Mouse (Mus musculus): ENCODE results near the gene Lrrc61. TPM values are rescaled to one million over a fixed set of nuclear protein-coding genes. Genes with fewer than 3 reads are reported as not detected.
A peak's percentile ranks its signal among the peaks of the same experiment; 100 is the strongest.

Gene Lrrc61
- polyA plus RNA-seq, 1 experiment from 2014 or later: 18.2 TPM

GRCm38 (mm10) chr6:48533475-48533874 is 21.1 kb upstream of the Lrrc61 start:
- DNase-seq (ENCODE audit: low spot score) (no peak), ATAC-seq (ENCODE audit: low FRiP score) (no peak)
- peaks cover 16% of the 10 kb centered on the region for H3K4me1 ChIP-seq (replicated peaks; ENCODE audit: control insufficient read depth, insufficient read depth, low read length)
- H3K27me3 ChIP-seq (ENCODE audit: control insufficient read depth, insufficient read depth, low read length): no peaks in the 10 kb centered on the region
- H3K27ac ChIP-seq: no peak overlapping the region
- no peak overlapping the region for H3K4me2 ChIP-seq (replicated peaks)
- H3K9ac ChIP-seq: no peak overlapping the region
- H3K9me3 ChIP-seq (ENCODE audit: control insufficient read depth, low read length): no peaks in the 10 kb centered on the region
- WGBS: 78% methylated on average over 2 of the region's 2 CpGs
- peaks cover 16% of the 10 kb centered on the region; the same call in 1 of the 2 replicates for H3K36me3 ChIP-seq (replicated peaks; ENCODE audit: control insufficient read depth, insufficient read depth)
- no peak overlapping the region for H3K4me3 ChIP-seq (replicated peaks; ENCODE audit: low read length)

DNA sequence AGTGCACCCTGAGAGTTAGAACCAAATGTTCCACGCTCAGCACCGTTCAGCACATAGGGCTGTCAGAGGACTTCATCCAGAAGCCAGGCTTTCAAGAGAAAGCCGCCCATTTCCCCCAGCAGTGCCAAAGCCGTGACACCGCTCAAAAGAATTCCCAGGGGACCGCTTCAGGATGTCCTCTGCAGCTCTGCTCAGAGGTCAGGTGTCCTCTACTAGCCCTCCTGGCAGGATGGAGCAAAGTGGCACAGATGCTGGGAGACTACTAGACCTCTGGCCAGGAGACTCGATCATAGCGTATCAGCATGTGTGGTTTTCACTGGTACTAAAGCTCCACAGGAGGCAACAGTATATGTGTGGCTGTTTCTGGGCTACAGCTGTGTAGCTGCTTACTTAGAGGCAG is 19.7 kb upstream of the Lrrc61 start:
- no peak for DNase-seq (ENCODE audit: low spot score)
- 85% methylated on average over 8 of the region's 8 CpGs for WGBS
- no peak overlapping the region for H3K4me2 ChIP-seq (replicated peaks)

GRCm38 (mm10) chr6:48536091-48536490 is 18.5 kb upstream of the Lrrc61 start:
- Histone ChIP-seq H3K4me2 (replicated peaks) (no peak overlapping the region; the same call in 1 of the 2 replicates), H3K27me3 (ENCODE audit: control insufficient read depth, insufficient read depth, low read length) (no peaks in the 10 kb centered on the region), H3K36me3 (replicated peaks; ENCODE audit: control insufficient read depth, insufficient read depth) (peaks cover 26% of the 10 kb centered on the region), H3K4me1 (replicated peaks; ENCODE audit: control insufficient read depth, insufficient read depth, low read length) (peaks cover 28% of the 10 kb centered on the region), H3K4me3 (replicated peaks; ENCODE audit: low read length) (no peak overlapping the region), H3K9me3 (ENCODE audit: control insufficient read depth, low read length) (no peaks in the 10 kb centered on the region), H3K27ac (no peak overlapping the region), H3K9ac (0 out of 2 replicates have a peak overlapping the region, but pooled peaks have one; percentile 99)
- 65% methylated on average over 4 of the region's 4 CpGs for WGBS
- DNase-seq (ENCODE audit: low spot score) (no peak), ATAC-seq (ENCODE audit: low FRiP score) (no peak)

More for the DNA sequence above, 19.7 kb upstream of the Lrrc61 start:
- no peak for ATAC-seq (ENCODE audit: low FRiP score)
- Histone ChIP-seq H3K36me3 (replicated peaks; ENCODE audit: control insufficient read depth, insufficient read depth) (peaks cover 14% of the 10 kb centered on the region), H3K4me3 (replicated peaks; ENCODE audit: low read length) (no peak overlapping the region), H3K27ac (no peak overlapping the region), H3K9ac (no peak overlapping the region), H3K4me1 (replicated peaks; ENCODE audit: control insufficient read depth, insufficient read depth, low read length) (peaks cover 27% of the 10 kb centered on the region), H3K27me3 (ENCODE audit: control insufficient read depth, insufficient read depth, low read length) (no peaks in the 10 kb centered on the region), H3K9me3 (ENCODE audit: control insufficient read depth, low read length) (no peaks in the 10 kb centered on the region)

DNA sequence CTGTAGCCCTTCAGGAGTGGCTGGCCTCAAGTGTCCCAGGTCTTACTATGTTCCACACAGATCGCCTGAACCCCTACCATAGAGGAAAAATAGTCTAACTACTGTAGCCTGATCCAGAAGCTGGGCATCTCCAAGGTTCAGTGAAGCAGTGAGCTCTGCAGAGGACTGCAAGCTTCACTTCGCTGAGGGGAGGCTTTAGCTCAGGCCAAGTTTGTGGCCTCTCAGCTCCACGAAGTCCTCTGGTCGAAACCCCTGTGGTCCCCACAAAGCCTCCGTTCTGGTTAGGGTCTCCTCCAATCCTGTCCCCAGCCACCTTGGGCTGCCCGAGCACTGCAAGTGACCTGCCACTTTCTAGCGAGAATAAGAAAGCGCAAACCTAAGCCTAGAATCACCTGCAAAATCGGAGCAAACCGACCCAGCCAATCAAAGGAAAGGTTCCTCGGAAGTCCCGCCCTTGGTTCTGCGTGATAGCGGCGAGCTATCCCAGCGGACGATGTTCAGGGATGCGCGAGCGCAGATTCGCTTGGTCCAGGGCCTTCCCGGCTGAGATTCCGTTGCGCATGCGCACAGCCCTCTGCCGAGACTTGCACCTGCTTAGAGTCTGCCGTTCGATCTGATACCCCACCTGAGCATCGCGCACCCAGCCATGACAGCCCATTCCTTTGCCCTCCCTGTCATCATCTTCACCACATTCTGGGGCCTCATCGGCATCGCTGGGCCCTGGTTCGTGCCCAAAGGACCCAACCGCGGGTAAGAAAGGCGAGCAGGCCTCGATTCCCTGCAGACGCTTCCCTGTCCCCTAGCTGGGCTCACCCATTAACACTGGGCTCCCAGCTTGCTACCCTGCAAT is 17.3 kb upstream of the Lrrc61 start, which contains the start of gene Atp6v0e2:
Gene Atp6v0e2, plus strand, starts transcription at position 511 of the 850 bp plus-strand sequence.
- Histone ChIP-seq H3K36me3 (replicated peaks; ENCODE audit: control insufficient read depth, insufficient read depth) (peaks cover 33% of the 10 kb centered on the region), H3K9ac (peak within 1 kb of the TSS; percentile 99), H3K4me2 (replicated peaks) (peak within 1 kb of the TSS; percentile 97), H3K27me3 (ENCODE audit: control insufficient read depth, insufficient read depth, low read length) (no peaks in the 10 kb centered on the region), H3K9me3 (ENCODE audit: control insufficient read depth, low read length) (no peaks in the 10 kb centered on the region), H3K4me1 (replicated peaks; ENCODE audit: control insufficient read depth, insufficient read depth, low read length) (peaks cover 28% of the 10 kb centered on the region), H3K27ac (peak within 1 kb of the TSS; percentile 87), H3K4me3 (replicated peaks; ENCODE audit: low read length) (peak within 1 kb of the TSS; percentile 87)
- DNase-seq (ENCODE audit: low spot score) (peak; percentile 98), ATAC-seq (ENCODE audit: low FRiP score) (peak; percentile 96)
- 4% methylated on average over 38 of the region's 38 CpGs for WGBS

DNA sequence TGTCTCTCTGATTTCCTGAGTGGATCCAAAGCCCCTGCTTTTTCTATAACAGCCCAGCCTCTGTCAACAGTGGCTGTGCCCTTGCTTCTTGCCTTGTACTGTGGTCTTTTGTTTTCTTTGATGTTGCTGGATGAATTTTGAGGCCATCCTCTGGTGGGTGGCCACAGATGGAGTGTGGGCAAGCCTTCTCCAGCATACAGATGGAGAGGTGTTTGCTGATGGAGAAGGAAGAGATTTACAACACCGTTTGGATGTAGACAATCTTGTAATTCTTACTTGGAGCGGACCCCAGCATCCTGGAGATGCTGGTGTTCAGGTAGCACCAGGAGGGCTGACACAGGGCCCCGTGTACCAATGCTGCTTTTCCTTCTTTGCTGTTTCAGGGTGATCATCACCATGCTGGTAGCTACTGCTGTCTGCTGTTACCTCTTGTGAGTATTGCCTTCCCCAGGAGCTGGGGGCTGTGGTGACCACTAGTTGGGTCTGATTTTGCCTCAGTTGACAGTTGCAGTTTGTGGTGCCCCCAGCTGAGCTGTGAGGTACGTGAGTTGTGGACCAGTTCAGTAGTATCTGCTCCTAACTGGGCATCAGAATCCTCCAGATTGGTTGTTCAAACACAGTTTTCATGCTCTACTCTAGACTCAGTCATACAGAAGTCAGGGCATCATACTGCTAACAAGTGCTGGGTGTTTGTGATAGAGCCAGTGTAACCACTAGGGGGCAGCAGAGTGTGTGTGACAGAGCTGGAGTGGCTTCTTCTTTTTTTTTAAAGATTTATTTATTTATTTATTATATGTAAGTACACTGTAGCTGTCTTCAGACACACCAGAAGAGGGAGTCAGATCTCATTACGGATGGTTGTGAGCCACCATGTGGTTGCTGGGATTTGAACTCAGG is 15.5 kb upstream of the Lrrc61 start:
- DNase-seq (ENCODE audit: low spot score) (peak; percentile 78), ATAC-seq (ENCODE audit: low FRiP score) (no peak)
- Histone ChIP-seq H3K4me2 (replicated peaks) (peak overlapping the region; percentile 97), H3K27ac (no peak overlapping the region), H3K4me1 (replicated peaks; ENCODE audit: control insufficient read depth, insufficient read depth, low read length) (peaks cover 28% of the 10 kb centered on the region), H3K9me3 (ENCODE audit: control insufficient read depth, low read length) (no peaks in the 10 kb centered on the region), H3K27me3 (ENCODE audit: control insufficient read depth, insufficient read depth, low read length) (no peaks in the 10 kb centered on the region), H3K9ac (peak overlapping the region; percentile 99), H3K36me3 (replicated peaks; ENCODE audit: control insufficient read depth, insufficient read depth) (peaks cover 33% of the 10 kb centered on the region), H3K4me3 (replicated peaks; ENCODE audit: low read length) (peak overlapping the region; percentile 87; the same call in 1 of the 2 replicates)
- 72% methylated on average over 5 of the region's 5 CpGs for WGBS

DNA sequence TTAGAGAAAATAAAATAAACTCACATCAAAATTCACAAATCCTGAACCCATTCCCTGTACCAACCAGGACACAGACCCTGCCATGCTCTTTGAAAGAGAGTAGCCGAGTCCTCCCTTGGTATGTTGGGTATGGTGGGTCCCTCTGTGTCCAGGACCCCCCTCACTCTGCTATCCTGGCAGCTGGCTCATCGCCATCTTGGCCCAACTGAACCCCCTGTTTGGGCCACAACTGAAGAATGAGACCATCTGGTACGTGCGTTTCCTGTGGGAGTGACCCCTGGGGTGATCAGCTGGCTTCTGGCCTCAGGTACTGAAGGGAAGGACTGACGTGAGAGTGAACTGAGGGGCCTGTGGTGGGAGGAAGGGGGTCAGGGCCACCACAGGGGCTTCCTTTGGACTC is 14.7 kb upstream of the Lrrc61 start:
- WGBS: 81% methylated on average over 5 of the region's 5 CpGs

GRCm38 (mm10) chr6:48540721-48541120 is 13.9 kb upstream of the Lrrc61 start:
- H3K4me3 ChIP-seq (replicated peaks; ENCODE audit: low read length): no peak overlapping the region
- no peaks in the 10 kb centered on the region for H3K9me3 ChIP-seq (ENCODE audit: control insufficient read depth, low read length)
- peaks cover 33% of the 10 kb centered on the region for H3K36me3 ChIP-seq (replicated peaks; ENCODE audit: control insufficient read depth, insufficient read depth)
- peaks cover 28% of the 10 kb centered on the region for H3K4me1 ChIP-seq (replicated peaks; ENCODE audit: control insufficient read depth, insufficient read depth, low read length)
- no peak for DNase-seq (ENCODE audit: low spot score)
- H3K4me2 ChIP-seq (replicated peaks): no peak overlapping the region
- no peak overlapping the region for H3K27ac ChIP-seq
- no peak overlapping the region for H3K9ac ChIP-seq
- no peak for ATAC-seq (ENCODE audit: low FRiP score)
- WGBS: 83% methylated on average over 3 of the region's 3 CpGs
- H3K27me3 ChIP-seq (ENCODE audit: control insufficient read depth, insufficient read depth, low read length): no peaks in the 10 kb centered on the region

More for the DNA sequence above, 14.7 kb upstream of the Lrrc61 start:
- Histone ChIP-seq H3K4me3 (replicated peaks; ENCODE audit: low read length) (no peak overlapping the region), H3K27ac (no peak overlapping the region), H3K4me1 (replicated peaks; ENCODE audit: control insufficient read depth, insufficient read depth, low read length) (peaks cover 28% of the 10 kb centered on the region), H3K9me3 (ENCODE audit: control insufficient read depth, low read length) (no peaks in the 10 kb centered on the region), H3K9ac (no peak overlapping the region), H3K4me2 (replicated peaks) (no peak overlapping the region), H3K27me3 (ENCODE audit: control insufficient read depth, insufficient read depth, low read length) (no peaks in the 10 kb centered on the region), H3K36me3 (replicated peaks; ENCODE audit: control insufficient read depth, insufficient read depth) (peaks cover 33% of the 10 kb centered on the region)
- ATAC-seq (ENCODE audit: low FRiP score) (no peak), DNase-seq (ENCODE audit: low spot score) (no peak)

- Histone ChIP-seq H3K4me2 (replicated peaks) (no peak overlapping the region), H3K9me3 (ENCODE audit: control insufficient read depth, low read length) (no peaks in the 10 kb centered on the region), H3K9ac (no peak overlapping the region), H3K4me3 (replicated peaks; ENCODE audit: low read length) (no peak overlapping the region), H3K36me3 (replicated peaks; ENCODE audit: control insufficient read depth, insufficient read depth) (peaks cover 33% of the 10 kb centered on the region), H3K27me3 (ENCODE audit: control insufficient read depth, insufficient read depth, low read length) (no peaks in the 10 kb centered on the region), H3K27ac (no peak overlapping the region), H3K4me1 (replicated peaks; ENCODE audit: control insufficient read depth, insufficient read depth, low read length) (peaks cover 20% of the 10 kb centered on the region)
- ATAC-seq (ENCODE audit: low FRiP score): no peak
- WGBS: 60% methylated on average over 7 of the region's 7 CpGs
- no peak for DNase-seq (ENCODE audit: low spot score)
Measured at GRCm38 (mm10) chr6:48541560-48542450, 12.8 kb upstream of the Lrrc61 start.
